Mouse (Mus musculus) embryonic fibroblast, embryonic 13.5 days (primary cell): ENCODE results near the gene Bcar3.

Experiments
- CTCF ChIP-seq: IDR thresholded peaks from 2 replicates; pipeline ENCODE4 v1.5.1; 2011; ENCODE audit warnings: mild to moderate bottlenecking, control low read depth, low read length, moderate library complexity, borderline replicate concordance; ENCODE audit not compliant: insufficient read depth
- POLR2A ChIP-seq: IDR thresholded peaks from 2 replicates; pipeline ENCODE4 v1.6.1; 2011; ENCODE audit warnings: low read depth, mild to moderate bottlenecking, control low read depth, low read length, moderate library complexity

GRCm38 (mm10) chr3:122245878-122246332, 48.0 kb upstream of the Bcar3 start:
- TF ChIP-seq CTCF (no peak), POLR2A (no peak)
